Mouse (Mus musculus): ENCODE data around the gene Nudt12. TPM values are rescaled to one million over a fixed set of nuclear protein-coding genes. Genes with fewer than 3 reads are reported as not detected.

Nudt12 gene
- total and polyA plus RNA-seq, 2 experiments from 2014 or later, result 3.5 to 5.9 TPM

- H3K9me3 ChIP-seq (ENCODE audit: low read length), result no peaks in the 10 kb centered on the region
- no peak overlapping the region for H3K4me2 ChIP-seq (ENCODE audit: low read depth, low read length)
- no peak overlapping the region for H3K9ac ChIP-seq (replicated peaks; ENCODE audit: low read length)
- H3K36me3 ChIP-seq (ENCODE audit: insufficient read depth, low read length), result no peaks in the 10 kb centered on the region
- H3K4me1 ChIP-seq (ENCODE audit: insufficient read depth, low read length), result no peaks in the 10 kb centered on the region
- ATAC-seq (no peak), DNase-seq (ENCODE audit: low spot score) (no peak)
- H3K4me3 ChIP-seq (ENCODE audit: low read length), result no peak overlapping the region
- no peak overlapping the region for H3K27ac ChIP-seq
- TF ChIP-seq CTCF (IDR thresholded peaks at IDR 0.05; ENCODE audit: low read depth), result no peak
- H3K27me3 ChIP-seq (ENCODE audit: insufficient read depth, low read length), result no peaks in the 10 kb centered on the region
- 80% methylated on average over 1 of the region's 1 CpGs for whole genome bisulfite sequencing
These were observed 56.1 kb downstream of the Nudt12 start for GRCm38 (mm10) chr17:58957055-58957454.

Other genes starting within 250 kb of the Nudt12 start
- 0.32 and 1.5 TPM in 2 replicates for gene Pdzph1, start 22.0 kb downstream of the Nudt12 start, total RNA-seq (2014; rRNA removed)
- 3.2 and 4.2 TPM in 2 replicates for gene Pdzph1, start 22.0 kb downstream of the Nudt12 start, polyA plus RNA-seq (2015; fragmentation: Nextera tagmentation; extraction: Ambion mirVana)

Measured in hindbrain, postnatal 0 days (tissue).